Mouse (Mus musculus) limb, embryonic 13.5 days (tissue): ENCODE measurements around the gene Gnb5. TPM values are rescaled to one million over a fixed set of nuclear protein-coding genes. Genes with fewer than 3 reads are reported as not detected.

Source experiments
- ATAC-seq: fragments of 200-750 bp; cut with Nextera tagmentation; 2 replicates; pipeline ENCODE4 v1.8.0; 2017; ENCODE audit warnings: low read depth, moderate number of reproducible peaks, moderate TSS enrichment; ENCODE audit not compliant: low FRiP score
- H3K27ac ChIP-seq: fragments of 300-500 bp; sonication (generic); 2 replicates; pipeline ENCODE4 v1.5.1; 2015; ENCODE audit warnings: inconsistent platforms, mild to moderate bottlenecking, moderate library complexity
- H3K27me3 ChIP-seq: fragments of 300-500 bp; sonication (generic); 2 replicates; pipeline ENCODE4 v1.6.1; 2015; ENCODE audit warnings: mild to moderate bottlenecking, inconsistent platforms
- H3K36me3 ChIP-seq: fragments of 300-500 bp; sonication (generic); 2 replicates; pipeline ENCODE4 v1.6.1; 2015; ENCODE audit warnings: inconsistent platforms, mild to moderate bottlenecking, moderate library complexity
- H3K4me1 ChIP-seq: fragments of 300-500 bp; sonication (generic); 2 replicates; pipeline ENCODE4 v1.6.1; 2015; ENCODE audit warnings: inconsistent platforms
- H3K4me2 ChIP-seq: fragments of 300-500 bp; sonication (generic); replicated peaks from 2 replicates; pipeline ENCODE4 v1.6.1; 2015; ENCODE audit warnings: inconsistent platforms, mild to moderate bottlenecking, moderate library complexity
- H3K4me3 ChIP-seq: fragments of 300-500 bp; sonication (generic); 2 replicates; pipeline ENCODE4 v1.5.1; 2015; ENCODE audit warnings: moderate library complexity, mild to moderate bottlenecking, inconsistent platforms
- H3K9ac ChIP-seq: fragments of 300-500 bp; sonication (generic); 2 replicates; pipeline ENCODE4 v1.6.1; 2015; ENCODE audit warnings: mild to moderate bottlenecking, inconsistent platforms
- H3K9me3 ChIP-seq: fragments of 300-500 bp; sonication (generic); 2 replicates; pipeline ENCODE4 v1.6.1; 2016; ENCODE audit warnings: inconsistent platforms
- WGBS: fragments of 180-500 bp; shearing (Covaris S2); methylation state at CpG from one replicate; pipeline ENCODE4 v1.1.7; 2015; 5-methylcytosine and 5-hydroxymethylcytosine counted together
- polyA plus RNA-seq: library from polyadenylated mRNA; unstranded; fragments of >200 nt; fragmentation: Nextera tagmentation; extraction: Ambion mirVana; gene quantifications from 2 replicates; pipeline ENCODE4 v1.2.1, GENCODE M21; 2015

The Gnb5 gene
- polyA plus RNA-seq, 1 experiment from 2014 or later, result 27.3 TPM

DNA sequence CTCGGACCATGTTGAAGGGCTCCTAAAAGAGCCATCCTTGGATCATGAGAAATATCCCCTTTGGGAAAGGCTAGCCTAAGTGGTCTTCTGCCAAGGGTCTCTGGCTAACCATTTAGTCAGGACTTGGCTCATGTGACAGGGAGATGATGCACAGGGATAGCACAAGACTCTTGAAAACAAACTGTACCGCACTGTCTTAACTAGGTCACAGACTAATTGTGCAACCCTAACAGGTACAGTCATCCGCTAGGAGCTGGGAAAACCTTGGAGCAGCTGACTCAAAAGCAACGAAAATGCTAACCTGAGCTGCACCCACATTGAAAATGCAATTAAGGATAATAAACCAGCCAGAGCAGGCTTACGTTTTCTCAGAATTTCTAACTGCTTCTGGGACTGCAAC lies 60.1 kb downstream of the Gnb5 start:
- no peak for ATAC-seq
- Histone ChIP-seq H3K9ac (no peak overlapping the region), H3K4me1 (no peaks in the 10 kb centered on the region), H3K4me3 (no peak overlapping the region), H3K9me3 (no peaks in the 10 kb centered on the region), H3K4me2 (no peak overlapping the region), H3K27ac (no peak overlapping the region), H3K27me3 (no peaks in the 10 kb centered on the region), H3K36me3 (no peaks in the 10 kb centered on the region)
- 53% methylated on average over 5 of the region's 5 CpGs for WGBS

DNA sequence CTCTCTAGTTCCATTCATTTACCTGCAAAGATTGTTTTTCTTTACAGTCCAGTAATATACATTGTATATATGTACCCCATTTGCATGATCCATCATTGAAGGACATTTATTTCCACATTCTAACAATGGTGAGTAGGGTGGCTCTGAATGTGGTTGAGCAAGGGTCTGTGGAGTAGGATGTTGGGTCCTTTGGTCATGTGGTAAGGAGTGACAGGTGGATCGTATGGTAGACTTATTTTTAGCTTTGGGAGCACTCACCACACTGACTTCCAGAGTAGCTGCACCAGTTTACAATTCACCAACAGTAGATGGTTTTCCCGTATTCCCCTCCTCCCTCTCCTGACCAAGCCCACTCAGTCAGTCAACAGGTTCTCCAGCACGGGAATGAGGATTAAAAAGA lies 62.7 kb downstream of the Gnb5 start:
- WGBS, result 76% methylated on average over 3 of the region's 3 CpGs
- H3K4me1 ChIP-seq, result no peaks in the 10 kb centered on the region
- H3K9me3 ChIP-seq, result no peaks in the 10 kb centered on the region
- no peak overlapping the region for H3K27ac ChIP-seq
- H3K36me3 ChIP-seq, result no peaks in the 10 kb centered on the region
- no peak overlapping the region for H3K4me3 ChIP-seq
- H3K4me2 ChIP-seq, result no peak overlapping the region
- no peaks in the 10 kb centered on the region for H3K27me3 ChIP-seq
- no peak overlapping the region for H3K9ac ChIP-seq
- ATAC-seq, result no peak

DNA sequence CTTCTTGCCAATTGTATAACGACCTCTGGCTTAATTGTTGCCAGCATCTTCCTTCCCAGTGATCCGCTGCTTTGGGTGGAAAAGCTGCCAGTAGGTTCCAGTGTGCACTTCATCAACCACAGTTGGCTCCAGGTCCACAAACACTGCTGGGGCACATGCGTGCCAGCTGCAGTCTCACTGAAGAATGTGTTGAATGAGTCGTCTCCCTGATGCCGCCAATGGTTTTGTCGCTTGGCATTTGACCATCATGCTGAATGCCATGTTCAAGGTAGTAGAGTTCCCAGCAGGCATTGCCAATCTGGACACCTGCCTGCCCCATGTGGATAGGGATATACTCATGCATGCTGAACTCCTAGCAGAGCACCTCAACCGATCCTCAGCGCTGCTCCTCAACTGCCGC lies 69.5 kb downstream of the Gnb5 start:
- no peak overlapping the region for H3K9ac ChIP-seq

DNA sequence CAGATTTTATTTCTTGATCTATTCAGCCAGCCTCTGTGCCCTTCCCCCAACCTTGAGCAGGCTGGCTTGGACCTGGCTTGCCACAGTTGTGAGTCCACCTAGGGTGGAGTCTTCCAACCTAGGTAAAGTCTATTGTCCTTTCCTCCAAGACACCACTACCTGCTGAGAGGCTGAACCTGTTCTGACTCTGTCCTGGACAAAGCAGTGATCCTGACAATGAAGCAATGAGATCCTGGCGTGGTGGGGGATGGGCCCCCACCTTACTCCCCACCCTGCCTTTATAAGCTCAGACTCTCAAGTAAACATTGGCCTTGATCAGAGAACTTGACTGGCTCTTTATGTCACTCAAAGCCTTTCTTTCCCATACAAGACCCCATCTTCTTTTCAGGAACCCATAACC lies 70.3 kb downstream of the Gnb5 start:
- H3K4me1 ChIP-seq, result no peaks in the 10 kb centered on the region
- H3K4me2 ChIP-seq, result no peak overlapping the region
- no peak overlapping the region for H3K27ac ChIP-seq
- no peak overlapping the region for H3K4me3 ChIP-seq
- H3K9me3 ChIP-seq, result no peaks in the 10 kb centered on the region; the same call in 1 of the 2 replicates
- H3K36me3 ChIP-seq, result no peaks in the 10 kb centered on the region
- no peak for ATAC-seq
- no peaks in the 10 kb centered on the region for H3K27me3 ChIP-seq
- WGBS, result 74% methylated on average over 1 of the region's 1 CpGs
- H3K9ac ChIP-seq, result no peak overlapping the region

More for the DNA sequence above, 69.5 kb downstream of the Gnb5 start:
- Histone ChIP-seq H3K4me1 (no peaks in the 10 kb centered on the region), H3K27ac (no peak overlapping the region), H3K9me3 (no peaks in the 10 kb centered on the region; the same call in 1 of the 2 replicates), H3K36me3 (no peaks in the 10 kb centered on the region), H3K4me3 (no peak overlapping the region), H3K4me2 (no peak overlapping the region), H3K27me3 (no peaks in the 10 kb centered on the region)
- ATAC-seq, result no peak
- 94% methylated on average over 9 of the region's 9 CpGs for WGBS

DNA sequence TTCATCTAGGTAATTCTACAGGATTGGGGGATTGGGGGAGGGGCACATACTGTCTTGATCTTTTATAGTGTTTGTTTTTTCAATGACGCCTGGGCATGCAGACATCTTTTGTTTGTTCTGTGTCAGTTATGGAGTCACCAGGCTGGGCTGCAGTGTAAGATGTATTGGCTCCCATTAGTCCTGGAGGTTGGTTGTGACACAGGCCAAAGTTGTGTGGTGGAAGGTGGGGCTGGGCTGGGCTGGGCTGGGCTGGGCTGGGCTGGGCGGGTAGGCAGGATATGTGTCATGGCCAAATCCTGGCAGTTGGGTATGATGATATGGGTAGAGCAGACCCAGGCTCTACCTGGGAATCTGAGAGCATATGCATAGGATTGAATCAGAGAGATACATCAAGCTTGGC lies 72.7 kb downstream of the Gnb5 start:
- no peak overlapping the region for H3K4me3 ChIP-seq
- no peaks in the 10 kb centered on the region; the same call in 1 of the 2 replicates for H3K9me3 ChIP-seq
- H3K36me3 ChIP-seq, result no peaks in the 10 kb centered on the region
- H3K27me3 ChIP-seq, result no peaks in the 10 kb centered on the region
- no peak overlapping the region for H3K4me2 ChIP-seq
- 80% methylated on average over 2 of the region's 2 CpGs for WGBS
- H3K4me1 ChIP-seq, result no peaks in the 10 kb centered on the region
- no peak overlapping the region for H3K9ac ChIP-seq
- ATAC-seq, result no peak
- H3K27ac ChIP-seq, result no peak overlapping the region

DNA sequence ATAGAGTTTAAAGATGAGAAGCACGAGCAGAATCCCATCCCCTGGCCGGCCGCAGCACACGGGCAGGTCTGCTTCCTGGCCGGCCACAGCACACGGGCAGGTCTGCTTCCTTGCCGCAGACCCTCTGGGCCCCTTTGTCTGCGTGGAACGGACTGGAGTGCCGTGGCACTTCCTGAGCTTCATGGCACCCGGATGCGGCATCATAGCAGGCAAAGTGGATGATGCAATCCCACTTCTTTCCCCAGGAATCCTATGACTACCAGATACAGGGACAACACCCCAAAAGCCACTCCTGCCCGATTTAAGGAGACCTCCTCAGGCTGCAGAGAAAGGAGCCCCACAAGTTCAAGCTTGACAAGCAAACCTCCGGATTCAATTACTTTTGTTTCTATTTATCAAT lies 76.7 kb downstream of the Gnb5 start:
- Histone ChIP-seq H3K4me3 (no peak overlapping the region), H3K27me3 (no peaks in the 10 kb centered on the region), H3K4me2 (no peak overlapping the region), H3K27ac (no peak overlapping the region), H3K9ac (no peak overlapping the region), H3K4me1 (no peaks in the 10 kb centered on the region), H3K9me3 (no peaks in the 10 kb centered on the region), H3K36me3 (peaks cover 22% of the 10 kb centered on the region)
- 92% methylated on average over 14 of the region's 14 CpGs for WGBS
- ATAC-seq, result no peak

DNA sequence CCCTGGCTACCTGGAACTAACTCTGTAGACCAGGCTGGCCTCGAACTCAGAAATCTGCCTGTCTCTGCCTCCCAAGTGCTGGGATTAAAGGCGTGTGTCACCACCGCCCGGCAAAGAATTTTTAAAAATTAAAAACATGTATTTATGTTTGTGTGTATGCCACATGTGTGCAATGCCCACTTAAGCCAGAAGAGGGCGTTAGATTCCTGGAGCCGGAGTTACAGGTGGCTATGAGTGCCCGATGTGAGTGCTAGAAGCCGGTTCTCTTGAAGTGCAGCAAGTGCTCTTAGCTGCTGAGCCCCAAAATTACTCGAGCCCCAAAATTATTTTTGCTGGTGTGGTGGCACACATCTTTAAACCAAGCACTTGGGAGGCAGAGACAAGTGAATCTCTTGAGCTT lies 77.7 kb downstream of the Gnb5 start:
- Histone ChIP-seq H3K9me3 (no peaks in the 10 kb centered on the region), H3K27me3 (no peaks in the 10 kb centered on the region), H3K4me3 (no peak overlapping the region), H3K9ac (no peak overlapping the region), H3K36me3 (peaks cover 28% of the 10 kb centered on the region), H3K27ac (no peak overlapping the region), H3K4me2 (no peak overlapping the region), H3K4me1 (no peaks in the 10 kb centered on the region)
- no peak for ATAC-seq
- 87% methylated on average over 9 of the region's 9 CpGs for WGBS

DNA sequence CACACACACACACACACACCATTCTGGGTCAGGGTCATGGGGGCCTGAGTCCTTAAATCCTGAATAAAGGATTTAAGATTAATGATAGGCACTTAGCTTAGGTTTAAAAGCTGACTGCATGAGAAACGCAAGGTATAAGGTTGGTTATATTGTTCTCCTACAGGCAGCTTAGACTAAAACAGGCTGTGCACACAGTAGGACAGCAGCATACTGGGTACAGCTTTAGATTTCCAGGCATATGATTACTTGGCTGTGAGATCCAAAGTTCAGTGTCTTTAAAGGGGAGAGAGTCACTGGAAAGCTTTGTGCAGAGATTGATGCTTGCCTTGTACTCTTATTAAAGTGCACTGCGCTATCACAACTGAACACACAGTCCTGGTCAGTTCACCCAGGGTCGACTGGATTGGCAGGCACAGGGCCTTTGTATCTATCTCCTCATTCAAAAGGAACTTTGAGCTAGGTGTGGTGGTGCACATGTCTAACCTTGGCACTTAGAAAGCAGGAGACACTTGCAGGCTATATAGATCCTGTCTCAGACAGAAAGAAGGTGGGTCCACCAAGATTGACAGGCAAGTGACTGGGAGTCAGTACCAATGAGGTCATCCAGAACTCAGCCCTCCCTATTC lies 78.4 kb downstream of the Gnb5 start:
- H3K36me3 ChIP-seq, result peaks cover 34% of the 10 kb centered on the region
- H3K9me3 ChIP-seq, result no peaks in the 10 kb centered on the region
- H3K4me1 ChIP-seq, result no peaks in the 10 kb centered on the region
- ATAC-seq, result no peak
- no peak overlapping the region for H3K9ac ChIP-seq
- 84% methylated on average over 3 of the region's 3 CpGs for whole genome bisulfite sequencing
- H3K4me3 ChIP-seq, result no peak overlapping the region
- no peak overlapping the region for H3K4me2 ChIP-seq
- H3K27me3 ChIP-seq, result no peaks in the 10 kb centered on the region
- no peak overlapping the region for H3K27ac ChIP-seq

DNA sequence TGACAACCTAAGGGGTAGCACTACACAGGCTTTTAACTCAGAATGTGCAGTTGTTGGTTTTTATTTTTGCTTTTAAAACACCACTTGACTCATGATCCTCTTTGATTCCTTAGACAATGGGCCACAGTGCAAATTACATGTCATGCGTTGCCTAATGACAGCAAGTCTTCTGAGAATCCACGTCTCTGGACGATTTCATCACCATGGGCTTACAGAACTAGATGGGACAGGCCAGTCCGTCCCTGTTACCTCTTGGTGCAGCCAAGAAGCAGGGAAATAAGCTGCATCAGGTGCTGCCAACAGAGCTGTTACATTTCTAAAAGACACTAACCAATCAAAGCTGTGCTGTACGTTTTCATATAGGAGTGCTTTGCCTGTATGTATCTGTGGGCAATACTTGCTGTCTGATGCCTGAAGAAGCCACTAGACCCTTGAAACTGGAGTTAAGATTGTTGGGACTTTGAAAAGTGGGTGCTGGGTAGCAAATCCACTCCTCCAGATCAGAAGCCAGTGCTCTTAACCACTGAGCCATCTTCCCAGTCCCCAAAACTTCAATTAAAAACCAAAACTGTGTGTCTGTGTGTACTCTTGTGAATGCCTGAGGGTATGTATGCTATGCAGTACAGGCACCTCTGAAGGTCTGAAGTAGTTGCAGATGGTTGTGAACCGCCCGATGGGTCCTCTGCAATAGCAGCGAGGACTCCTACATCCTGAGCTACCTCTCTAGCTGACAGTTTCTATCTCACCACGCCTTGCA lies 79.3 kb downstream of the Gnb5 start:
- Histone ChIP-seq H3K4me2 (no peak overlapping the region), H3K9ac (no peak overlapping the region), H3K4me3 (no peak overlapping the region), H3K27me3 (no peaks in the 10 kb centered on the region), H3K27ac (no peak overlapping the region), H3K9me3 (no peaks in the 10 kb centered on the region), H3K4me1 (no peaks in the 10 kb centered on the region), H3K36me3 (peaks cover 43% of the 10 kb centered on the region)
- no peak for ATAC-seq
- 85% methylated on average over 9 of the region's 9 CpGs for WGBS

DNA sequence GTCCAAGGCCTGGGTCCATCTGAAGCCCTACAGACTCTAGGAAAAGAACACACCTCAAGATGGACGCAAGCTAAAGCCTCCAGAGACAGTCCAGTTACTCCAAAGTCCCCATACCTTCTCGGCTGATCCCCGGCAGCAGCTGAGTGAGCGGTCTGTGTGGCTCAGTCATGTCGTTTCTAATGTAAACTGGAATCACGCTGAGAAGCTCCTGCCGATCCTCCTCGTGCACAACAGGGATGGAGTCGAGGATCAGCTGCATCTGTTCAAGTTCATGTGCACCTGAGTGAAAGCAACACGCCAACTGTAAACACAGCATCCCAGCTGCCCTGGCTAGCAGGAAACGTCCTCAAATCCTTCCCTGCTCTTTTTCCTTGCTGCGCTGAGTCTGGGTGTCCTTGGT lies 87.2 kb downstream of the Gnb5 start:
- Histone ChIP-seq H3K9me3 (no peaks in the 10 kb centered on the region), H3K4me1 (no peaks in the 10 kb centered on the region), H3K27ac (no peak overlapping the region), H3K9ac (no peak overlapping the region), H3K4me2 (no peak overlapping the region), H3K36me3 (peaks cover 93% of the 10 kb centered on the region), H3K27me3 (no peaks in the 10 kb centered on the region), H3K4me3 (no peak overlapping the region)
- ATAC-seq, result no peak
- 85% methylated on average over 12 of the region's 12 CpGs for WGBS
